Mouse (Mus musculus): ENCODE measurements around the gene Figla. TPM values are rescaled to one million over a fixed set of nuclear protein-coding genes. Genes with fewer than 3 reads are reported as not detected.

Gene Figla
- not detected in 2 replicates for polyA plus RNA-seq (2014; fragmentation: Nextera tagmentation; extraction: Ambion mirVana)

DNA sequence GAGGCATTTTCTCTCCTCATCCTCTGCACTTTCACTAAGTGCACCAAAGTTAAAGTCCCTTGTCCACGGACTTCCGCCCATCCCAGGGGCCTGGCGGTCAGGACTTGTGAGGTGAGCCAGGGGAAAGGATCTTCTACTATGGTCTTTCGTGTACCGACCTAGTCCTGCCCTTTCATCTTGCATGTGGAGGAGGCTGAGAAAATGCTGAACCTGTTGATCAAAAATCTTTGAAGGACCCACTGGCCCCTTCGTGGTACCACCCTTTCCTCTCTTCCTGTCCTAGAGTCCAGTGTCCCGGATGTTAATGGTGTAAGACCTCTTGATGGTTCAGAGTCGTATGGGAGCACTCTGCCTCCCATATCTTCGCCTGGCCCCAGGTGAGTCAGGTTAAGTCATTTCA lies at the start of gene Figla:
TSS of gene Figla (plus strand) at position 301 of the 400 bp plus-strand sequence.
- H3K36me3 ChIP-seq (replicated peaks; ENCODE audit: control insufficient read depth, insufficient read depth, low read depth, low read length): no peaks in the 10 kb centered on the region
- no peak within 1 kb of the TSS for H3K9ac ChIP-seq (replicated peaks; ENCODE audit: low read length)
- 81% methylated on average over 9 of the region's 9 CpGs for WGBS
- no peak within 1 kb of the TSS for H3K4me2 ChIP-seq (ENCODE audit: low read depth, low read length)
- no peak within 1 kb of the TSS for H3K4me3 ChIP-seq (ENCODE audit: low read depth, low read length)
- H3K9me3 ChIP-seq (replicated peaks; ENCODE audit: control insufficient read depth, low read length): no peaks in the 10 kb centered on the region
- no peak within 1 kb of the TSS for H3K27ac ChIP-seq (replicated peaks; ENCODE audit: low read depth, low read length)
- no peak for DNase-seq (ENCODE audit: low spot score)
- no peak for ATAC-seq (replicated peaks; ENCODE audit: insufficient number of reproducible peaks, low FRiP score, low TSS enrichment, low read depth)
- H3K4me1 ChIP-seq (ENCODE audit: control insufficient read depth, insufficient read depth, low read length): no peaks in the 10 kb centered on the region
- no peaks in the 10 kb centered on the region for H3K27me3 ChIP-seq (ENCODE audit: control insufficient read depth, insufficient read depth, low read length)

DNA sequence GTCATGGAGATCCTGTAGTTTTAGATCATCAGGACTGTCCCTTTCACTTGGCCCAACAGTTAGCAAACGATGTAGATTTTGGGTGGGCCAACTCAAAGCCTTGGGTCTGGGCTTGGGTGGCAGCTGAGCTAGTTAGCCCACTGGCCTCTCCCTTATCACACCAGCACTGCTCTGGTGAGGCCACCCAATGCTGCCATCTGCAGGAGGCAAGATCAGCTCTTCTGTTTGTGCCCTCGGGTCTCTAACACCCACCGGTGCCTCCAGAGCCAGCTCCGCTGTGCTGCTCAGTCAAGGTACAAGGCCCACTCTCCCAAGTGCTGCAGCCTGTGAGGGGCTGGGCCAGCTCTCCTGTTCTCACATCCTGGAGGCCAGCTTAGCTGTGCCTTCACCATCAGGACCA lies 49.3 kb upstream of the Figla start:
- Histone ChIP-seq H3K4me1 (ENCODE audit: control insufficient read depth, insufficient read depth, low read length) (no peaks in the 10 kb centered on the region), H3K27me3 (ENCODE audit: control insufficient read depth, insufficient read depth, low read length) (no peaks in the 10 kb centered on the region), H3K9me3 (replicated peaks; ENCODE audit: control insufficient read depth, low read length) (no peaks in the 10 kb centered on the region), H3K36me3 (replicated peaks; ENCODE audit: control insufficient read depth, insufficient read depth, low read depth, low read length) (no peaks in the 10 kb centered on the region), H3K4me3 (ENCODE audit: low read depth, low read length) (no peak overlapping the region), H3K9ac (replicated peaks; ENCODE audit: low read length) (no peak overlapping the region), H3K27ac (replicated peaks; ENCODE audit: low read depth, low read length) (no peak overlapping the region), H3K4me2 (ENCODE audit: low read depth, low read length) (no peak overlapping the region)
- ATAC-seq (replicated peaks; ENCODE audit: insufficient number of reproducible peaks, low FRiP score, low TSS enrichment, low read depth) (no peak), DNase-seq (ENCODE audit: low spot score) (no peak)
- WGBS: 75% methylated on average over 4 of the region's 4 CpGs

DNA sequence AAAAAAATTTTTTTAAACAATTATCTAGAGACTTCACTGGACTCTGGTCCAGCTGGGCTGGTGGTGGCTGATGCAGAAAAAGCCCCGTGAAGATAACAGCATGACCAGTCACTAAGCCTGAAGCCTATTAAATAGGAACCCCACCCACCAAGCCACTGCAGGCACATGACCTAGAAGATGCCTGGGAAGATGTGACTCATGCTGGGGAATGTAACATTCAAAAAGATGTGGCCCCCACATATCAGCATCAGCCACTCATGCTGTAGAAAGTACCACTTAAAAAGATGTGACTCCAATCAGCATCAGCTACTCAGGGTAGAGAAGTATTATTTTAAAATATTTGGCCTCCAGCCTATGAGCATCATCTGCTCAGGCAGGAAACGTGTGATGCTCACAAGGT lies 46.1 kb upstream of the Figla start:
- 80% methylated on average over 2 of the region's 2 CpGs for WGBS
- no peak overlapping the region for H3K4me3 ChIP-seq (ENCODE audit: low read depth, low read length)

GRCm38 (mm10) chr6:85972699-85973098 lies 43.3 kb upstream of the Figla start:
- Histone ChIP-seq H3K4me1 (ENCODE audit: control insufficient read depth, insufficient read depth, low read length) (no peaks in the 10 kb centered on the region), H3K36me3 (replicated peaks; ENCODE audit: control insufficient read depth, insufficient read depth, low read depth, low read length) (no peaks in the 10 kb centered on the region), H3K4me2 (ENCODE audit: low read depth, low read length) (no peak overlapping the region), H3K27ac (replicated peaks; ENCODE audit: low read depth, low read length) (no peak overlapping the region), H3K4me3 (ENCODE audit: low read depth, low read length) (no peak overlapping the region), H3K9me3 (replicated peaks; ENCODE audit: control insufficient read depth, low read length) (no peaks in the 10 kb centered on the region), H3K27me3 (ENCODE audit: control insufficient read depth, insufficient read depth, low read length) (no peaks in the 10 kb centered on the region), H3K9ac (replicated peaks; ENCODE audit: low read length) (no peak overlapping the region)
- ATAC-seq (replicated peaks; ENCODE audit: insufficient number of reproducible peaks, low FRiP score, low TSS enrichment, low read depth) (no peak), DNase-seq (ENCODE audit: low spot score) (no peak)
- WGBS: 75% methylated on average over 3 of the region's 3 CpGs

More for the DNA sequence above, 46.1 kb upstream of the Figla start:
- Histone ChIP-seq H3K9me3 (replicated peaks; ENCODE audit: control insufficient read depth, low read length) (no peaks in the 10 kb centered on the region), H3K4me2 (ENCODE audit: low read depth, low read length) (no peak overlapping the region), H3K27ac (replicated peaks; ENCODE audit: low read depth, low read length) (no peak overlapping the region), H3K36me3 (replicated peaks; ENCODE audit: control insufficient read depth, insufficient read depth, low read depth, low read length) (no peaks in the 10 kb centered on the region), H3K9ac (replicated peaks; ENCODE audit: low read length) (no peak overlapping the region), H3K27me3 (ENCODE audit: control insufficient read depth, insufficient read depth, low read length) (no peaks in the 10 kb centered on the region), H3K4me1 (ENCODE audit: control insufficient read depth, insufficient read depth, low read length) (no peaks in the 10 kb centered on the region)
- DNase-seq (ENCODE audit: low spot score) (no peak), ATAC-seq (replicated peaks; ENCODE audit: insufficient number of reproducible peaks, low FRiP score, low TSS enrichment, low read depth) (no peak)

- no peaks in the 10 kb centered on the region for H3K36me3 ChIP-seq (replicated peaks; ENCODE audit: control insufficient read depth, insufficient read depth, low read depth, low read length)
- no peak overlapping the region for H3K4me3 ChIP-seq (ENCODE audit: low read depth, low read length)
- no peaks in the 10 kb centered on the region for H3K4me1 ChIP-seq (ENCODE audit: control insufficient read depth, insufficient read depth, low read length)
- no peak overlapping the region for H3K9ac ChIP-seq (replicated peaks; ENCODE audit: low read length)
- H3K4me2 ChIP-seq (ENCODE audit: low read depth, low read length): no peak overlapping the region
- no peaks in the 10 kb centered on the region for H3K9me3 ChIP-seq (replicated peaks; ENCODE audit: control insufficient read depth, low read length)
- no peaks in the 10 kb centered on the region for H3K27me3 ChIP-seq (ENCODE audit: control insufficient read depth, insufficient read depth, low read length)
- no peak for ATAC-seq (replicated peaks; ENCODE audit: insufficient number of reproducible peaks, low FRiP score, low TSS enrichment, low read depth)
- 78% methylated on average over 3 of the region's 3 CpGs for WGBS
- H3K27ac ChIP-seq (replicated peaks; ENCODE audit: low read depth, low read length): no peak overlapping the region
- DNase-seq (ENCODE audit: low spot score): no peak
These were observed 42.6 kb upstream of the Figla start for GRCm38 (mm10) chr6:85973336-85973735.

DNA sequence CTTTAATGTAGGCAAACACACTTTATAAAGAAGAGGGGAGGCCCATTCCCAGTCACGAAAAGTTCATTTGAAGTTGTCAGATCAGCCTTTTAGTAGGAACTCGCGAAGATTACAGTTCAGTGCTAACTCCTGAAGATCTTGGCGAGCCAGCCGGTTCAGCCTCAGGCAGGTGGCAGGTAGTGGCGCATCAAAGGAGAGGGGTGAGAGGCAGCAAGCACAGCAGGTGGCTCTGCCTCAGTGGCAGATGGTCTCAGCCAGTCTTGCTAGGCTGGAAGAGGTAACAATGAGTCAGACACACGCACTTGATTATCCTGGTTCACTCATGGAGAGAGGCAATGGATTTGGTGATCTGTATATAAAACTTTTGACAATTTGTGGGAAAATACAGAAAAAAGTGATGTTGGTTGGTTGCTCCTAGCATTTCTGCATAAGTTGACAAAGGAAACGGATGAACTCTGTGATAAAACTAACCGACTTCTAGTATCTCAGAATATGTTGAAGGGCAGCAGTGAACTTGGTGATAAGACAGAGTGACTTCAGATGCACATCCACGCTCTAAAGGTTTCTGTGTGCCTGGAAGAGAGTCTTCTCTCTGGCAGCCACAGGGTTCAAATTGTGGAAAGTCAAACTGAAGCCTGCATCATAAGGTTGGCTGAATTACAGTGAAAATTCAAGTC lies 40.9 kb upstream of the Figla start:
- H3K9ac ChIP-seq (replicated peaks; ENCODE audit: low read length): no peak overlapping the region
- WGBS: 57% methylated on average over 10 of the region's 10 CpGs
- DNase-seq (ENCODE audit: low spot score): no peak

GRCm38 (mm10) chr6:85975761-85976160 lies 40.2 kb upstream of the Figla start:
- Histone ChIP-seq H3K9ac (replicated peaks; ENCODE audit: low read length) (no peak overlapping the region), H3K4me1 (ENCODE audit: control insufficient read depth, insufficient read depth, low read length) (no peaks in the 10 kb centered on the region), H3K27ac (replicated peaks; ENCODE audit: low read depth, low read length) (no peak overlapping the region), H3K36me3 (replicated peaks; ENCODE audit: control insufficient read depth, insufficient read depth, low read depth, low read length) (no peaks in the 10 kb centered on the region), H3K9me3 (replicated peaks; ENCODE audit: control insufficient read depth, low read length) (no peaks in the 10 kb centered on the region), H3K4me3 (ENCODE audit: low read depth, low read length) (no peak overlapping the region), H3K27me3 (ENCODE audit: control insufficient read depth, insufficient read depth, low read length) (no peaks in the 10 kb centered on the region), H3K4me2 (ENCODE audit: low read depth, low read length) (no peak overlapping the region)
- 84% methylated on average over 1 of the region's 1 CpGs for WGBS
- no peak for DNase-seq (ENCODE audit: low spot score)
- ATAC-seq (replicated peaks; ENCODE audit: insufficient number of reproducible peaks, low FRiP score, low TSS enrichment, low read depth): no peak

More for the DNA sequence above, 40.9 kb upstream of the Figla start:
- Histone ChIP-seq H3K27me3 (ENCODE audit: control insufficient read depth, insufficient read depth, low read length) (no peaks in the 10 kb centered on the region), H3K4me1 (ENCODE audit: control insufficient read depth, insufficient read depth, low read length) (no peaks in the 10 kb centered on the region), H3K4me2 (ENCODE audit: low read depth, low read length) (no peak overlapping the region), H3K4me3 (ENCODE audit: low read depth, low read length) (no peak overlapping the region), H3K9me3 (replicated peaks; ENCODE audit: control insufficient read depth, low read length) (no peaks in the 10 kb centered on the region), H3K36me3 (replicated peaks; ENCODE audit: control insufficient read depth, insufficient read depth, low read depth, low read length) (no peaks in the 10 kb centered on the region), H3K27ac (replicated peaks; ENCODE audit: low read depth, low read length) (no peak overlapping the region)
- ATAC-seq (replicated peaks; ENCODE audit: insufficient number of reproducible peaks, low FRiP score, low TSS enrichment, low read depth): no peak

DNA sequence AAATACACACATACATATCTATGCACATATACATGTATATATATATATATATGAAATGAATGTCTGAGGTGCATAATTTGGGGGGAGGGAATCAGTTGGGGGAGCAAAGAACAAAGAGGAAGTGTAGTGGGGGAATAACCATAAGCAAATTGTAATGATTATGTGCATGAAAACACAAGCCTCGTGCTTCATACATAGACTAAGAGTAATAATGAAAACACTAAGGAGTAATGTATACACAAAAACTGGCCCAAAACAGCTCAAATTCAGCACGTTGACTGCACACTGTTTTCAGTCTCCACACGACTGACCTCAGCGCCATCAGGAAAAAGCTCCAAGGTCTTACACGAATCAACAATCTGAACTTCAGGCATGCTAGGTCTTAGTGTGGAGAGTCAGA lies 39.7 kb upstream of the Figla start:
- Histone ChIP-seq H3K36me3 (replicated peaks; ENCODE audit: control insufficient read depth, insufficient read depth, low read depth, low read length) (no peaks in the 10 kb centered on the region), H3K4me3 (ENCODE audit: low read depth, low read length) (no peak overlapping the region), H3K9ac (replicated peaks; ENCODE audit: low read length) (no peak overlapping the region), H3K27me3 (ENCODE audit: control insufficient read depth, insufficient read depth, low read length) (no peaks in the 10 kb centered on the region), H3K4me1 (ENCODE audit: control insufficient read depth, insufficient read depth, low read length) (no peaks in the 10 kb centered on the region), H3K27ac (replicated peaks; ENCODE audit: low read depth, low read length) (no peak overlapping the region), H3K4me2 (ENCODE audit: low read depth, low read length) (no peak overlapping the region), H3K9me3 (replicated peaks; ENCODE audit: control insufficient read depth, low read length) (no peaks in the 10 kb centered on the region)
- 85% methylated on average over 5 of the region's 5 CpGs for WGBS
- ATAC-seq (replicated peaks; ENCODE audit: insufficient number of reproducible peaks, low FRiP score, low TSS enrichment, low read depth): no peak
- DNase-seq (ENCODE audit: low spot score): no peak

Measured in embryonic facial prominence, embryonic 11.5 days (tissue).